Mouse (Mus musculus): Measurements from ENCODE around the gene Gm2a.
"Not testable (repeated sequence)": the region's sequence is repeated elsewhere in the genome, so short reads cannot be mapped to it uniquely, and the experiment has no call there.

The Gm2a gene

DNA sequence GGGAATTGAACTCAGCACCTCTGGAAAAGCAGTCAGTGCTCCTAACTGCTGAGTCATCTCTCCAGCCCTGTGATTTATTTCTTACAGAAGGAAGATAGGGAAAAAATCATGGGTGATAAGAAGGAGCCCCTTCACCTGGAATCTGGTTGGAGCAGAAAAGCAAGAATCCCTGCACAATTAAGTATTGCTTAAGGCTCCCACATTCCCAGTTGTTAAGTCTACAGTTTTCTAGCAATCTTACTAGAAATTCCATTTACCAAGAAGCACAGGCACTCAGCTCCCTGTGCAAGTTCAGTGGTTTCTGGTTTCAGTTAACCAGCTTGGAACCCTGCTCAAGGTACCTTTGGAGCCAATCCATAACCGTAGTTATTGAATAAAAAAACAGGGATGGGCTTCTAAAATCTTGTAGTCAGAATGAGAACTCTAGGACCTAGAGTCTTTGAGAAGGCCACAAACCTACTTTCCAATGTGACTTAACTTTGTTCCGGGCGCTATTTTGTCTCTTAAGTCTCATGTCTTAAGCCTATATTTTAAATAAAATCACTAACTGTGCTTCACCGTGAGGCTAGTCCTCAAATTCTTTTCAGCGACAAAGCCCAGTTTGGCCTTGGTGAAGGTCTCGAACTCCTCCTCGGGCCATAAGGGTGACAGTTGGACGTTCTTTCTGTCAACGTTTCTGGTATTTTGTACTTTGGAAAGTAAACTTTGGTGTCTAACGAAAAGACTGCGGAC is 1.0 kb upstream of the Gm2a start:
- peak; percentile 34 for DNase-seq (ENCODE audit: low spot score)

DNA sequence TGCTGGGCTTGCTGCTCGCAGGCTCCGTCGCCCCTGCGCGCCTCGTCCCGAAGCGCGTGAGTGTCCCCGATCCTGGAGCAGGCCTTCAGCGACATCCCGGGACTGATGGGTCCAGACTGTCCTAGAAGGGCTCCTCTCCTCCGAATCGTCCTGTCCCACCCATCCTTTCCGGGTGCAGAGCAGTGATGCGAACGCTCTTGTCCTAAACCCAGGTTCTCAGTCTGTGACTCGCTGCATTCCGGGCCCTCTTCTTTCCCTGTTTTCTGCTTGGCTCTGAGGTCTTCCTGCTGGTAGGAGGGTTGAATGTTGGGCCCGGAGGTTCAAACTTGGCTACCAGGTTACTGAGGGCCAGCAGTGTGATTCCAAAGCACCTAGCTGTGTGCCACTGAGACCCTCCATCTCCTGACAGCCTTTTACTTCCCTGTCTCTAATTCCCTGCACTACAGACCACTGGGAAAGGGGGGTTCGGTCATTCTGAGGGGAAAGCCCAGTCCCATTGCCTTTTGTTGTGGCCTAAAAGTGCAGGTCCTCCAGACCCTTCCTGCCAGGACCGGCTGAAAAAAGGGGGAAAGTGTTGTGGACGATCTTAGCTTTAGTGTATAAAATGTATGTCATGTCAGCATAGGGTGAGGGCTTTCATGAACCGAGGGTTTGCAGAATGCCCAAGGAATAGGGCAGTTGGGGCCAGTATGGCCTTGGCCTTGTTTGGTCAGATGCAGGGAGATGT is 437 bp downstream of the Gm2a start:
- DNase-seq (ENCODE audit: low spot score): peak; percentile 39

DNA sequence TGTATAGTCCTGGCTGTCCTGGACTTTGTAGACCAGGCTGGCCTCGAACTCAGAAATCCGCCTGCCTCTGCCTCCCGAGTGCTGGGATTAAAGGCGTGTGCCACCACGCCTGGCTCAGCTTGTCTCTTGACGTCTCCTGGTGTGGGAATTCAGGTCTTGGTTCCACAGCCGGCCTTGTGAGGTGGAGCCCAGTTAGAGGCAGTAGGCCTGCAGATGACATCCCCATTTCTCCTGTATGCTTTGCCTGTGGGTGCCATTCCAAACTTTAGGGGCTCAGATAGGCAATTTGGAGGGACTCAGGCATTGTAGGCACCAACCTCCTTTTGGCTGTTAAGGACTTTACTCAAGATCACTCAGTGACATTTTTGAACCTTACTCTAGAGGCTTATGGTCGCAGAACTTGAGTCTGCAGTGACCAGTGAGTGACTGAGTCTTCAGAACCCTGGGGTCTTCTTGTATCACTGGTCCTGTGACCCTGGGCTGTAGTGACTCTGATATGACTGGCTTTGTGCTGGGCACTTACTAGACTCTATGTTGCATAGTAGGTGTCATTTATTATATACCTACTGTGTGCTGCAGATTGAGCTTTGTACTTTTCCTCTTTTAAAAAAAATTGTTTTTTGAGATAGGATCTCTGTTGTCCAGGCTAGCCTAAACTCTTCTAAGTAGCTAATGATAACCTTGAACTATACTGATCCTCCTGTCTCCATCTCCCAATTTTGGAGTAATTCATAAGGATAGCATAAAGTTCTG is 1.3 kb downstream of the Gm2a start:
- no peak for DNase-seq (ENCODE audit: low spot score)

DNA sequence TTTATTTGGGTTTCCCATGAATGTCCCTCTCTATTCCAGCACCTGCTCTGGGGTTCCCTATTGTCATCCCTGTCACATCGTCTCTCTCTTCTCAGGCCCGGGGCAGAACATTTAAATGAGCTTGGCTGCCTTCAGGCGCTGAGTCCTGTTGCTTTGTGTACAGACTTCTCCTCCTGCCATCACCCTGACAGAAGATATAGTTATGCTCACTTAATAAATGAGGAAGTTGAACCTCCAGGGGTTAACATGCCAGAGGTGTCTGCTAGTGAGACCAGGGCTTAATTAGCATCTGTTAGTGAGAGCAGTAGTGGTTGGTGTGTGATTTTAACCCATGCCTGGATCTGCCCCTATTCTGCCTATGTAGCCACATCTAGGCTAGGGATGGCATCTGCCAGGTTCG is 2.0 kb downstream of the Gm2a start:
- no peak for DNase-seq (ENCODE audit: low spot score)

DNA sequence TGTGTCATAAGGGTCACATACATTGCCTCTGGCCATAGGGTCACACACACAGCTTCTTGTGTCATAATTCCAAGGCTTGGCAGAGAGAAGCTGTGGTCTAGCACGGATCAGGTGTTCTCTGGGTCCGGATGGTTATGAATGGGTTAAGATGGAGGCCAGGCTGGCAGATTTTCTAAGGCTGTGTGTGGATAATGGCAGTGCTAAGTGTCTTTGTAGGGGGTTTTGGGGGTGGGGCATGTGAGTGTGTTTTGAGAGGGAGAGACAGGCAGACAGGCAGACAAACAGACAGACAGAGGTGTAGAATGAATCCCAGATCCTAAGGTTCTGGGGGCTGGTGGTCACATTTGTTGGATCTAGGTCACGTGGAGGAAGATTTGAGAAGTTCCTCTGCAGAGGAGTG is 4.1 kb downstream of the Gm2a start:
- no peak for DNase-seq (ENCODE audit: low spot score)

DNA sequence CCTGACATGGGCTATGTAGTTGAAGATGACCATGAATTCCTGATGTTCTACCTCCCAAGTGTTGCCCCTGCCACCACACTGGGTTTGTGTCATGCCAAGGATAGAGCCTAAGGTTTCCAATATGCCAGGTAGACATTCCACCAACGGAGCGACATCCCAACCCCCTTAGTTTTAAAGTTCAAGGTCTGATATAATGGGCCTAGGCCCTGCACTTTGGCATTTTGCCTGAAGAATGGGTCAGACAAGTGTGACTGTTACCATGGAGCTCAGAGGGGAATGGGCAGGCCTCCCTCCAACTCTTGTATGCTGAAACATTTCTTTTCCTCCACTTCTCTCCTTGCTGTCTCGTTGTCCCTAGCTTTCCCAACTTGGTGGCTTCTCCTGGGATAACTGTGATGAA is 5.3 kb downstream of the Gm2a start:
- DNase-seq (ENCODE audit: low spot score): no peak

DNA sequence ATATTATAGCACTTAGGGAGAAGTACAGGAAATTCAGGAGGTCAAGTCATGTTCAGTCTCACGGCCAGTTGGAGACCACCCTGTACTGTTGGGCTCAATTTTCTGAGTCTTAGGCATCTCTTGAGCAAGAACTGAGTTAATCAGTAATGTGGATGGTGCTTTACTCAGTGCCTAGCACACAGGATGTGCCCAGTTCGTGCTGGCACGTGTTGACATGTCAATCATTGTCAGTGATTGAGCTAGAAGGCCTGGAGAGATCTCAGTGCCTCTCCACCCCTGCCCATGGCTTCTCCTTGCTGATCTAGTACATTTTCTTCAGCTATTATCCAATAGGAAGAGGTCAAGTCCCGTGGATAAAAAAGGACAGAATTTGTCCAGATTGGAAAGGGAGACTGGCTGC is 7.5 kb downstream of the Gm2a start:
- no peak for DNase-seq (ENCODE audit: low spot score)

DNA sequence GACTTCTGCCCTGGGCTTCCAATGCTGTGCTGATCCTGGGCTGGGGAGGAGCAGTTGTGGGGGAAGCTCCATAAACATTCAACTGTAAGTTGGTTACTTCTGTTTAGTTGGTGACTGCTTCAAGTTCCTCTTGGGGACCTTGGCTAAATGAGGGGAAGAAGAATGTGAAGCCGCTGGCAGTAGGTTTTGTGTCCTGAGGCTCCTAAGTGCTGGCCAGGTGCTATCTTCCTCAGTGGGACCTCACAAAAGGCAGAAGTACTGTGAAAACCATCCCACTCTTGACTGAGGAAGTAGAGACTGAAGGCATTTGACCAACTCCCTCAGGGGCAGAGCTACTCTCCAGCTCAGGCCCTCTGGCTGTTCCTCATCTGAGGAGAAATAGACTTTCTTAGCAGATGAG is 8.7 kb downstream of the Gm2a start:
- no peak for DNase-seq (ENCODE audit: low spot score)

DNA sequence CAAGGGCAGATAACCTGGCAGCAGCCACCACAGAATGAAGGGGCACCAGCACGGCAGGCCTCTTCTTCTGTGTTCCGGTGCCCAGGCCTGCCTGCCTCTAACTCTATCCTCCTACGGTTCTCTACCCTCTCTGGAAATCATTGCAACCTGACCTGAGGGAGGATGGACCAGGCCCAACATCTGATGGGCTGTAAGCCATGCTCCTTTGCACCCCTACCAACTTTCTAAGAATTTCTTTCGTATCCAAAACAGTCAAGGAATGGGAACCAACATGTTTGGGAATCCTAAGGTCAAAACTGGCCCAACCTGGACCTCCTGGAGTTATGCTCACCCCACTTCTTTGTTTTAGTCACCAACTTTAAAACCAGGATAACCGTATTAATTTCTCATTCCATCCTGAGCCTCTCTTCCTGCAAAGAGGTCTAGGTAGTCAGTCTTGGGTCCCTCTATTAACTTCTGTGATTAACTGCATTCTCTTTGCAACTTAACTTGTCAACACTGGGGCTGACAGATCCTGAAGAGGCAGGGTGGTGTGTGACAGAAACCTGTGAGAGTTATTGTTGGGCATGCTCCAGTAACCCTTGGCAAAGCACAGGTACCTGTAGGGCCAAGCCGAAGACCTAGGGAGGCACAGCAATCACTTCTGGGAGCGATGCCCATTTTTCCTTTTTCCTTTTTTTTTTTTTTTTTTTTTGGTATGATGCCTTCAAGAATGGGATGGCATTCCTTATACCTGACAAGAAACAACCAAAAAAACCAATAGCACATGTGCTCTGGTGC is 11.8 kb downstream of the Gm2a start:
- no peak for DNase-seq (ENCODE audit: low spot score)

DNA sequence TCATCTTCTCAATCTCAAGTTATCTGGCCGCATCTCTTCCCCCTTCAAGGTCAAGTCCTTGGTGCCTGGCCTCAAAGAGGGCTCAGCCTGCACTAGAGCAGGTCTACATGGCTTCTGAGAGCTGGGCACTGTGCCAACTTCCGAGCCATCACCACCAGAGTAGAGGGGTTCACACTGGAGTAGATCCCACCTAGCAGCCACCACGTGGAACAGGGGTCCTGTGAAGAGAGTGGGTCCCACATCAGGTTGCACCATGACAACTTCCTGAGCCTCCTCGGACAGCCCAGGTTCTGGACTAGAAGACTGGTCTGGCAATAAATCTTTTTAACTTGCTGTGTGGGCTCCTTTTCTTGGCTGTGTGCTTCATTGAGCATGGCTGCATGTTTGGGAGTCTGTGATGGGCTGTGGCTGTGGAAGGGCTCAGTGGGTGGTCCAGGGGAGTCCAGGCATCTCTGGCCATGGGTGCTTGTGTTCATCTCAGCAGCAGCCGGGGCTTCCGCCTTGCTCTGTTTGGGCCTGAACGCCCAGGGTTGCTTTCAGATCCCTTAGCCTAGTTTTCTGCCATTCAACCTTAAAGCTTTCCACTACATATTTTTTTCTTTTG is 12.8 kb downstream of the Gm2a start:
- DNase-seq (ENCODE audit: low spot score): peak; percentile 52

DNA sequence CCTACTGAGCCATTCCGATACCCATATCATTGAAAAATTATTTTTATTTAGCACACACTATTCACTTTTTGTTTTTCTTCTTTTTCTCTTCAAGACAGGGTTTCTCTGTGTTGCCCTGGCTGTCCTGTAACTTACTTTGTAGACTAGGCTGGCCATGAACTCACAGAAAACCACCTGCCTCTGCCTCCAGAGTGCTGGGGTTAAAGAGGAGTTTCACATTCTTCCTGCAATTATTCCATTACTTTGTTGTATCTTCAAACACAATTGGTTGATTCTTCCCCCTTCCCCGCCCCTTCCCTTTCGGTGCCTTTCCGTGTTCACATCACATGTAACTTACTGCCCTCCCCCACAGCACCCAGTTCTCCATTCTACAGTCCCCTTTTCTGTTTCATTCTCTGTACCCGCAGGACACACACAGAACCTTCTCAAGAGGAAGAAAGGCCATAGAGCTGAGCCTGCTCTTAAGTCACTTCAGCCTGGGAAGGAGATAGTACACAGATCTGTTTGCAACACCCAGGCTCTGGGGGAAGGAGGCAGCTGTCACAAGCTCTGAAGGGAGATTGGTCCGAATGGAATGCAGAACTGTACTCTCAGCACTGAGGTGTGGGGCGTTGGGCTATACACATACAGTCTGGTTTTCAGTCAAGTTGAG is 15.4 kb downstream of the Gm2a start:
- DNase-seq (ENCODE audit: low spot score): peak; percentile 61

DNA sequence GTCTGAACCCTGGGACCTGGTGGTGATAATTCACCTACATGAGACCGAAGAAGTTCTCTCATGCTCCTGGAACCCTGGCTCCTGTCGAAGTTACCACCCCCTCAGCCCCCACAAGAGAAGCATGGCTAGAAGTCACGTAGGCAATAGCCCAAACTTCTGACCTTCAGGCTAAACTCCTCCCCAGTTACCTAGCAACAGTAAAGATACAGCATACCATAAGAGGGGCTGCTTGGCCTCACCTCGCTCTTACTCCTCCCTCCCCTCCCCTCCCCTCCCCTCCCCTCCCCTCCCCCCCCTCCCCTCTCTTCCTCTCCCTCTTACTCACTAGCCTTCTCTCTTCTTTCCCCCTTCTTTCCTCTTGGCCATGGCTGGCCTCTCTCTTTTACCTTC is 15.9 kb downstream of the Gm2a start:
- not testable (repeated sequence) for DNase-seq (ENCODE audit: low spot score)

DNA sequence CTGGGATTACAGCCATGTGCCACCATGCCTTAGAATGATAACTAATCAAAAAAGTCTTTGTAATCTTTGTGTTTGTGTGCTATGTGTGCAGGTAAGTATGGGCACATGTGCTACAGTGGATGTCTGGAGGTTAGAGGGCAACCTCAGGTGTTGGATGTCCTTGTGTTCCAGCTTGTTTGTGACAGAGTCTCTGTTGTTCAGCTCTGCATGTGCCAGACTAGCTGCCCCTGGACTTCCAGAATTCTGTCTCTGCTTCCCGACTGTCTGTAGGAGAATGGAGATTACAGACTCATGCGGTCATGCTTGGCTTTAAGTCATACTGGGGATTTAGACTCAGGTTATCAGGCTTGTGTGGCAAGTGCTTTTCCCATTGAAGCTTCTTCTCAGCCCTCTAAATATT is 16.4 kb downstream of the Gm2a start:
- no peak for DNase-seq (ENCODE audit: low spot score)

DNA sequence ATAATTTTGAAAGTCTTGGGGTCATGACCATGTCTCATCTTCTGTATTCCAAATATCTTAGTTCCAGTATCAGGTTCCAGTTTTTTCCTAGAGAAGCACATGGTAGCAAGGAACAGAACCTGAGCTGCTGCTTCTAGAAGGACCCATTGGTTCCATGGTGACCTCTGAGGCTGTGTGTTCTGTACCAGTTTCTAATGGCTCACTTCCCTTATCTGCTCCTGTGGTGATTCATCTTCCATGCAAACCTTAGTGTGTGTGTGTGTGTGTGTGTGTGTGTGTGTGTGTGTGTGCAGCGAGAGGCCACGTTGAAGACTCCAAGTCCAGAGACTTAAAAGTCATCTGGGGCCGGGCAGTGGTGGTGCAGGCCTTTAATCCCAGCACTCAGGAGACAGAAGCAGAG is 18.1 kb downstream of the Gm2a start:
- DNase-seq (ENCODE audit: low spot score): no peak

DNA sequence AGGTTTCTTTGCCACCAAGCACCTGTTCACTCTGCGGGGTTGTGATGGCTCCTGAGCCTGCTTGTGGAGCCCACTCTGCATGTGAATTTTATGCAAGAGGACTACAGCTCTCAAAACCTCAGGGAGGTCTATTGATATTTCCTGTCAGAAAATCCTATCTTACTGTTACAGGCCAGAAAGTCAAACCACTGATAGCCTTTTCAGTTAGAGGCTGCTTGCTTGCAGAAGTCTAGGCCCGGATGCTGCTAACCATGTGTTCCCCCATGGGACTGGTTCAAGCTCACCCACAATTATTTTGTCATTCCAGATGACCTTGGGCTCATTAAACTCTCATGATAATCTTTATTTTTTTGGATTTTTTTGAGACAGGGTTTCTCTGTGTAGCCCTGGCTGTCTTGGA is 19.1 kb downstream of the Gm2a start:
- DNase-seq (ENCODE audit: low spot score): no peak

DNA sequence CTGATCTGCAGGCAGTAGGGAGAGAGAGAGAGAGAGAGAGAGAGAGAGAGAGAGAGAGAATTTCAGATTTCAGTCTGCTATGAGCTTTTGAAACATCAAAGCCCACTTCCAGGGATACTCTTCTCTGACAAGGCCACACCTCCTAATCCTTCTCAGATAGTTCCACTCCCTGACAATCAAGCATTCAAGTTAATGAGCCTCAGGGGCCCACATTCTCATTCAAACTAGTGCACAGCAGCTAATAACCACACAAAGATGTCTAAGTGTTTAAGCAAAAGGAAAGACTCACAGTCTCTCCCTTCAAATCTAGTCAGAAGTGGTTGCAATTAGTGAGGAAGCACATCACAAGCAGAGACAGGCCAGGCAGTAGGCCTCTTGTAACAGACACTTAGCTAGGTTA is 22.4 kb downstream of the Gm2a start:
- no peak for DNase-seq (ENCODE audit: low spot score)

DNA sequence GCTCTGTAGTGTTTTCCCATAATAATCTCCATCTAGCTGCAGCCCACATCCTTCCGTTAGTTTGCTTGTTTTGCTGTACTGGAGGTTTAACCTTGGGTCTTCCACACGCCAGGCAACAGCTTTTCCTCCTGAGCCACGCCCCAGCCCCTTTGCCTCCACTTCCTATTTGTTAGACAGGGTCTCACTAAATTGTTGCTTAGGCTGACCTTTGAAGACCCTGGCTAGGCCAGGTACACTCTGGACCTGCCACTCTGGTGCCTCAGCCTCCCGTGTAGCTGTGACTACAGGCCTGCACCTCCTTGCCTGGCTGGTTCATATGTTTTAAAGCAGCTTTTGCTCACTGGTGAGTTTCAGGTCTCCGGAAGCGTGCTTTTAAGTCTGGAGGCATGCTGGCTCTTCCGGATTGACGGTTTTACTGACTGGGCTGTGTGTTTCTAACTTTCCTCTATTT is 22.9 kb downstream of the Gm2a start:
- no peak for DNase-seq (ENCODE audit: low spot score)

DNA sequence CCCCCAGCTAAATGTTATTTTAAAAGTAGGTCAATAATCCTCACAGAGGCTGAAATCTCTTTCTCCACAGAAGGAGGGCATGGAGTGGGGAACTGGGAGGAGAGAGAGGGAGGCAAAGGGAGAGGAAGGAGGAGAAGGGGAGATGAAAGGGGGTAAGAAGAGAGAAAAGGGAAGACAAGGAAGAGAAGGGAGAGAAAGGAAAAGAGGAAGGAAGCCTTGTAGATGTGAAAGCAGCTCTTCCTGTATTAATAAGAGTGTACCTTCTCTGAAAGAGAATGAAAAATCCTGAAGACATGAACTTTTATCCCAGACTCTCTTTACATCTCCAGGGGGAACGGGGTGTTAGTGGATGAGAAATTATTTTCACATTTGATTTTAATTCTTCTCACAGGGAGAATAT is 23.5 kb downstream of the Gm2a start:
- DNase-seq (ENCODE audit: low spot score): no peak

DNA sequence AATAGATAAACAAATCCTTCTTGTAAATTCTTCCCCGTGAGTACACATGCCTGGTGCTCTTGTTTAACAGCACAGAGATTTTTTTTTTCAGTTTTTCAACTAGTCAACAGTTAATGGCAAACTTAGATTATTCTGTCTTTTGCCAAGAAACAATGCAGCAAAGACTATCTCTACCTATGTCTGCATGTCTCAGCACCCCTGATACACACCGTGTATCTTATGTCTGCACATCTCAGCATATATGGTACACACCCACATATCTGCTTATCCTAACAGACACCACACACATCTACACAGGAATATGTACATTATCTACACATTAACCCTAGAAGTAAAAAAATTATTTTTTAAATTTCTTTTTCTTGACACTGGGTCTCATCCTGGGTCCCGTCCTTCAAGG is 28.7 kb downstream of the Gm2a start:
- no peak for DNase-seq (ENCODE audit: low spot score)

DNA sequence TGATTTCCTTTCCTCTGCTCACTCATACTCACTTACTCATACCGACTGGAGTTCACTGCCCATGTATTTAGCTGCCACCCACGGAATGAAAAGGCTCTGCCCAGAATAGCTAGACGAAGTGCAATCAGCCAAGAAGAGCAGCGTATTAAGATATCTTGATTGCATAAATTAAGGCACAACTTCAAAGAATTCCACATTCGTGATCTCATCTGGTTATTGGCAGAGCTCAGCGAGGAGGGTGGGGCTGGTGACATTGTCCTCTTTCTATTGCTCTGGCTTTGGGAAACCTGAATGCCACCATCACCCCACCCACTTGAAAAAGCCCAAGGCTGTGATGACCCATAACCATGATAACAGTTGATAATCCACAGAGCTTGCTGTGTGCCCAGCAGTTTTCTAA is 30.0 kb downstream of the Gm2a start:
- no peak for DNase-seq (ENCODE audit: low spot score)

DNA sequence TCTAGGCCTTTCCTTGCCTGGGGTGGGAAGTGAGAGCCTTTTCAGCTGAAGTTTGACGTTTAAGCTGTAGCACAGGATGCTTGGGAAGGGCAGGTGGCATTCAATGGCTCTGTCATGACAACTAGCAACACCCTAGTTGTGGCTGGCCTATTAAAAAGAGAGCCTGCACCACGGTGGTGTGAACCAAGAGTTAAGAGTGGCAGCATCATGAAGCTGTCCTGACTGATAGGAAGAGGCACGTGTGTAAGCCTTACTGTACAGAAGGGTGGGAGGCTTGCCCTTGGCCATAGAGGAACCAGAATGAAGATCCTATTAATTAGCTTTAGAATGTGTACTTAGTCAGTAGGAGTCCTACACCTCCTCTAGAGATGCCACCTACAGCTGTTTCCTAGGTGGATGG is 30.5 kb downstream of the Gm2a start:
- DNase-seq (ENCODE audit: low spot score): no peak

Data from yolk sac, embryonic 10.5 days (tissue).